In genomic region chr1:138356407-138356806, GRCm38 (mm10) we compare ENCODE assay signal across 15 mouse cellular contexts.
DNase-seq lines count a peak whose midpoint lies in the region.
"Had no signal": no experiment of that assay in that cellular context is flagged by ENCODE, and none has a peak within 500 bp of the region (broad histone marks: within the 10 kb centered on the region; RNA-seq: fewer than 3 reads in every experiment).

No protein-coding gene starts in this region.

- DNase-seq in adrenal gland, postnatal 14 days, result peak; percentile 9
- no peak for DNase-seq in adrenal gland, postnatal 25 days
- peak; percentile 39 for DNase-seq in 416B (ENCODE audit: low read depth)
- DNase-seq in NIH3T3 (ENCODE audit: low read depth), result peak; percentile 70
- no peak for DNase-seq in Muller cell, postnatal 12 days (ENCODE audit: inconsistent ontology term)
- no peak for DNase-seq in lung, postnatal 4 days
- DNase-seq: B cell, adult 2 months; cerebellum, adult 11-12 months; cerebellum, adult 8-10 months; cerebellum, postnatal 10 days; cerebellum, postnatal 36 days; embryo, embryonic 11 days; gastrocnemius, adult 2 months; gastrocnemius, postnatal 14 days; kidney, adult 2 months had no signal

Comparison
In these comparisons a context has a peak if more than half of its experiments do, and no peak if none do; other contexts are left out.
1. DNase-seq: peak in adrenal gland, postnatal 14 days (single experiment), 416B (single experiment) and NIH3T3 (single experiment); none in adrenal gland, postnatal 25 days (single experiment), Muller cell, postnatal 12 days (single experiment) and lung, postnatal 4 days (0 of 2).